Mouse (Mus musculus): ENCODE measurements around the gene Ptpra.
"Not testable (repeated sequence)": the region's sequence is repeated elsewhere in the genome, so short reads cannot be mapped to it uniquely, and the experiment has no call there.

Gene Ptpra

GRCm38 (mm10) chr2:130488002-130488401 lies 37.9 kb downstream of the Ptpra start:
- in situ Hi-C loops (cut with MboI, MseI) = no loop called here

GRCm38 (mm10) chr2:130488600-130488999 lies 38.5 kb downstream of the Ptpra start:
- in situ Hi-C loops (cut with MboI, MseI) = no loop called here

GRCm38 (mm10) chr2:130491162-130491561 lies 41.1 kb downstream of the Ptpra start:
- in situ Hi-C loops (cut with MboI, MseI) = no loop called here

- in situ Hi-C loops (cut with MboI, MseI) = no loop called here
These were observed 41.5 kb downstream of the Ptpra start for GRCm38 (mm10) chr2:130491587-130491986.

- in situ Hi-C loops (cut with MboI, MseI) = not testable (repeated sequence)
These were observed 45.0 kb downstream of the Ptpra start for GRCm38 (mm10) chr2:130495114-130495513.

GRCm38 (mm10) chr2:130496037-130496436 lies 46.0 kb downstream of the Ptpra start:
- in situ Hi-C loops (cut with MboI, MseI) = no loop called here

GRCm38 (mm10) chr2:130496931-130497330 lies 46.9 kb downstream of the Ptpra start:
- in situ Hi-C loops (cut with MboI, MseI) = no loop called here

GRCm38 (mm10) chr2:130499546-130499945 lies 49.5 kb downstream of the Ptpra start:
- in situ Hi-C loops (cut with MboI, MseI) = no loop called here

- in situ Hi-C loops (cut with MboI, MseI) = no loop called here
These were observed 51.5 kb downstream of the Ptpra start for GRCm38 (mm10) chr2:130501556-130501955.

- in situ Hi-C loops (cut with MboI, MseI) = not testable (repeated sequence)
These were observed 61.5 kb downstream of the Ptpra start for GRCm38 (mm10) chr2:130511616-130512015.

GRCm38 (mm10) chr2:130513907-130514306 lies 63.8 kb downstream of the Ptpra start:
- in situ Hi-C loops (cut with MboI, MseI) = no loop called here

GRCm38 (mm10) chr2:130515791-130516190 lies 65.7 kb downstream of the Ptpra start:
- in situ Hi-C loops (cut with MboI, MseI) = no loop called here

- in situ Hi-C loops (cut with MboI, MseI) = no loop called here
These were observed 71.8 kb downstream of the Ptpra start for GRCm38 (mm10) chr2:130521927-130522326.

- in situ Hi-C loops (cut with MboI, MseI) = not testable (repeated sequence)
These were observed 75.4 kb downstream of the Ptpra start for GRCm38 (mm10) chr2:130525480-130525879.

GRCm38 (mm10) chr2:130528457-130528856 lies 78.4 kb downstream of the Ptpra start:
- in situ Hi-C loops (cut with MboI, MseI) = no loop called here

- in situ Hi-C loops (cut with MboI, MseI) = no loop called here
These were observed 79.2 kb downstream of the Ptpra start for GRCm38 (mm10) chr2:130529290-130529689.

GRCm38 (mm10) chr2:130529925-130530324 lies 79.8 kb downstream of the Ptpra start:
- in situ Hi-C loops (cut with MboI, MseI) = no loop called here

- in situ Hi-C loops (cut with MboI, MseI) = no loop called here
These were observed 82.1 kb downstream of the Ptpra start for GRCm38 (mm10) chr2:130532201-130532600.

GRCm38 (mm10) chr2:130535017-130535416 lies 84.9 kb downstream of the Ptpra start:
- in situ Hi-C loops (cut with MboI, MseI) = no loop called here

GRCm38 (mm10) chr2:130536890-130537289 lies 86.8 kb downstream of the Ptpra start:
- in situ Hi-C loops (cut with MboI, MseI) = no loop called here

- in situ Hi-C loops (cut with MboI, MseI) = no loop called here
These were observed 88.9 kb downstream of the Ptpra start for GRCm38 (mm10) chr2:130538876-130539546.

GRCm38 (mm10) chr2:130540266-130540665 lies 90.2 kb downstream of the Ptpra start:
- in situ Hi-C loops (cut with MboI, MseI) = no loop called here

GRCm38 (mm10) chr2:130546957-130547356 lies 96.9 kb downstream of the Ptpra start:
- in situ Hi-C loops (cut with MboI, MseI) = no loop called here

- in situ Hi-C loops (cut with MboI, MseI) = no loop called here
These were observed 104.8 kb downstream of the Ptpra start for GRCm38 (mm10) chr2:130554841-130555240.
